Mouse (Mus musculus): ENCODE results near the gene Sept7.
"Not testable (repeated sequence)": the region's sequence is repeated elsewhere in the genome, so short reads cannot be mapped to it uniquely, and the experiment has no call there.

The Sept7 gene

DNA sequence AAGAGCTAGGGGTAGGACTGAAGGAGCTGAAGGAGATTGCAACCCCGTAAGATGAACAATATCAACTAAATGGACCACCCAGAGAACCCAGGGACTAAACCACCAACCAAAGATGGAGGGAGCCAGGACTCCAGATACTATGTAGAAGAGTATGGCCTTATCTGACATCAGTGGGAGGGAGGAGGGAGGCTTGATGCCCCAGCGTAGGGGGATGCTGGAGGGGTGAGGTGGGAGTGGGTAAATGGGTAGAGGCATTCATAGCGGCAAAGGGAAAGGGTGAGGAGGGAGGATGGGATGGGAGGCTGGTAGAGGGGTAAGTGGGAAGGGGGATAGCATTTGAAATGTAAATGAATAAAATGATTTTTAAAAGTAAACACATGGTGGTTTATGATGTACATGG, 8.2 kb downstream of the Sept7 start:
- no peak for DNase-seq (ENCODE audit: low spot score)

DNA sequence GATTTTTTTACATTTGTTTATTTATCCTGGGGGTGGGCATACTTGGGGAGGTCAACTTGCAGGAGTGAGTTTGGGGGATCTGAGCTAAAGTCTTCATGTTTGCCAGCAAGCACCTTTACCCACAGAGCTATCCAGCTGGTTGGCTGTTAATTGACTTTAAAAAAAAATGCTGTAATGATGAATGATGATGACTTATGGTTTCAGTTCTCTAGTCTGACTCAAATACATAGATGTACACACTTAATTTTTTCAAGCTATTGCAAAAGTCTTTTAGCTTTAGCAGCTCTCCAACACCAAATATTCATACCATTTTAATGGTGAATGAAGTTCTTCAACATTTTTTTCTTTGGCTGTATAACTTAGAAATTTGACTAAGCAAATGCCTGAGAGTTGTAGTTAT, 8.7 kb downstream of the Sept7 start:
- no peak for DNase-seq (ENCODE audit: low spot score)

DNA sequence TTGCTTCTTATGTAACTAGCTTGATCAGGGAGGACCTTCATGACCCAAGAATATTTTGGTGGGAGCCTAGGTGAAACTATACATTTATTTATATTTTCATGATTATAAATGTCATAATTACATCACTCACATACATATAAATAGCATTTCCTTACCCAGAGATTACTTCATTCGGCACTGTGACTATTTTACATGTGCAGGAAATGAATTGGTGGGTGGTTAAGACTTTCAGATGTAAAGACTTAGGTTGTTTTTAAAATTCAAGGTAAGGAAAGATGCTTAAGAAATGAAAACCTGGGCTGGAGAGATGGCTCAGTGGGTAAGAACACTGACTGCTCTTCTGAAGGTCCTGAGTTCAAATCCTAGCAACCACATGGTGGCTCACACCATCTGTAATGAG, 9.8 kb downstream of the Sept7 start:
- no peak for DNase-seq (ENCODE audit: low spot score)

DNA sequence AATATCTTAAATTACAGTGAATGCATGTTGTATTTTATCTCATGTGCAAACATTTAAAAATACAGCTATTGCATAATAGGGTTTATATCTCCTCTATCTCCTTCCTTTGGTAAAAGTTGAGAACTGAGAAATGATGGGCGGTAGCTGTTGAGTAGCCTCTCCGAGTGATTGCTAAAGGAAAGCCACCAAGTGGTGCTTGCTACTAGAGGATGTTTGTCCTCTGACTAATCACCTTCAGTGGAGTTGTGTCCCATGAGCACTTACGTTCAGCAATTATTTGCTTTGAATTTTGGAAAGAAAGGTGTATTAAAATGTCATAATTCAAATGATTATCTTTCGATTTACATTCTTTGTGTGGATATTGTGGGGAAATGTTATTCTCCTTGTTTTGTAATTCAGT, 13.6 kb downstream of the Sept7 start:
- no peak for DNase-seq (ENCODE audit: low spot score)

DNA sequence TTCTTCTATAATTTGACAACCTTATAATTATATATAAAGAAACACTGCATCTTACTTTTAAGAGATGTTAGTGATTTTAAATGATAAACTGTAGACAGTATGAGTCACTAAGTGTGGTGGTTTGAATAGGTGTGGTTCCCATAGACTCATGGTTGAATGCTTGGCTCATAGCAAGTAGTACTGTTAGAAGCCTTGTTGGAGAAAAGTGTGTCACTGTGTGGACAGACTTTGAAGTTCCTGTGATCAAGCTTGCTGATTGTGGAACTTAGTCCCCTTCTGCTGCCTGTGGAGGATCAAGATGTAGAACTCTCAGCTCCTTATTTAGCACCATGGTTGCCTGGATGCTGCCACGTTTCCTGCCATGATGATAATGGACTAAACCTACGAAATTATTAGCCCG, 14.9 kb downstream of the Sept7 start:
- DNase-seq (ENCODE audit: low spot score), result no peak

DNA sequence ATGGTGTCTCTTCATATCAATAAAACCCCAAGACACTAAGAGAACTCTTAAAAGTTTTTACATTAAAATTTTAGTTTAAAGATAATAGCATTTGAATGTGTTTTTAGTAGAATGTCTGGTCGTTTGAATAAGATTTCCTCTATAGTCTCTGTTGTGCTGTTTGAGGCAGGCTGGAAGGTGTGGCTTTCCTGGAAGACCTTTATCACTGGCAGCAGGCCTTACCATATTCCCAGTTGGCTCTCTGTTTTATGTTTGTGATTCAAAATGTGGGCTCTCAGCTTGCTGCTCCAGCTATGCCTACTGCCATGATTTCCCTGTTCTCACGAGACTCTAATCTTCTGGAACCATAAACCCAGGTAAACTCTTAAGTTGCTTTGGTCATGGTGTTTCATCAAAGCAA, 15.3 kb downstream of the Sept7 start:
- no peak for DNase-seq (ENCODE audit: low spot score)

DNA sequence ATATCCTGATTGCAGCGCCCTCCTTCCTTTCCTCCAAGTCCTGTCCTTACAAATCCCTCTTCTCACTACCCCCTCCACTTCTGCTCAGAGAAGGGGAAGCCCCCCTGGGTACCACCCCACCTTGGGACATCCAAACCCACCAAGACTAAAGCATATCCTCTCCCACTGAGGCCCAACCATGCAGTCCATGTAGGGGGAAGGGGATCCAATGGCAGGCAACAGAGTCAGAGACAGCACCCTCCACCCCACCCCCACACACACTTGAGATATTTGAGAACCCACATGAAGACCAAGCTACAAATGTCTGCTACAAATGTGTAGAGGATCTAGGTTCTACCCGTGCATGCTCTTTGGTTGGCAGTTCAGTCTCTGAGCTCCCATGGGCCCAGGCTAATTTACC, 19.7 kb downstream of the Sept7 start:
- DNase-seq (ENCODE audit: low spot score), result no peak

DNA sequence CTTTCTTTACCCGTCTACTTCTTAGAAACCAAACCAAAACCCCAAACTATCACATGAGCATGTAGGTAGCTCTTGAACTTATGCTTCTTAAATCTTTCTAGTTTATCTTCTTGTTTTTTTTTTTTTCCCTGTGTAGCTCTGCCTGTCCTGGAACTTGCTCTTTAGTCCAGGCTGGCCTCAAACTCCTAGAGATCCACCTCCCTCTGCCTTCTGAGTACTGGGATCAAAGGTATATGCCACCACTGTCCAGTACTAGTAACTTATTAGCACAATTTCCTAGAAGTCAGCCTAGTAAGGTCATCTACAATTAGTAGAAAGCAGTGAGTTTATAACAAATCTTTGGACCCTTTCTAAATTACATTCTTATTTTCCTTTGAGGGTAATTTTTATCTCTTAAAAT, 37.6 kb downstream of the Sept7 start:
- DNase-seq (ENCODE audit: low spot score), result no peak

DNA sequence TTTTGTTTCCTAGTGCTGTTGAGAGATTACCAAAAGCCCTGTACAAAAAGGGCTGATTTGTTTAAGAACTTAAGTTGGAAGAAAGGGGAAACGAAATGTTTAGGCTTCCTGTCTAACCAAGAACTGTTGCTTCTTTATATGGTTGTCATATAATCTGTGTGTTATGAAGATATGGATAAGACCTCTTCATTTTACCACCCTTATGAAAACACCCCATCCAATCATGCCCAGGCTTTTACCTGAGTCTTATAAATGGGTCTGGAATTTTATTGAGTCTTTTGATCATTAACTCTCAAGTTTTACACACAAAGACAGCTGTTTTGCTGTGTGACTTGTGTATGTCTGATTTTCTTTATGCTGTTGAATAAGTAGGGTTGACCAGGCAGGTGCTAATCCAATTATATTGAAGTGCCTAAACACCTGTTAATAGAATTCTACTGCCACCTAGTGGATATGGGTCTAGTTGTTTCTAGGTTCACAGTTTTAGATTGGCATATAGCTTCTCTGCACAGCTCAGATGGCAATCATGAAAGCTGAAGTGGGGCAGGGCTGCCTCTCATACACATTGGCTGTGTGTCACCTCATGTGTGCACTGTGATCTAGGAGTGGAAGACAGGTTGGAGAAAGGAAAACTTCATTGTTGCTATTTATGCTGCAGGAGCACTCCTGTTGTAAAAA, 57.4 kb downstream of the Sept7 start:
- DNase-seq (ENCODE audit: low spot score), result peak; percentile 69

DNA sequence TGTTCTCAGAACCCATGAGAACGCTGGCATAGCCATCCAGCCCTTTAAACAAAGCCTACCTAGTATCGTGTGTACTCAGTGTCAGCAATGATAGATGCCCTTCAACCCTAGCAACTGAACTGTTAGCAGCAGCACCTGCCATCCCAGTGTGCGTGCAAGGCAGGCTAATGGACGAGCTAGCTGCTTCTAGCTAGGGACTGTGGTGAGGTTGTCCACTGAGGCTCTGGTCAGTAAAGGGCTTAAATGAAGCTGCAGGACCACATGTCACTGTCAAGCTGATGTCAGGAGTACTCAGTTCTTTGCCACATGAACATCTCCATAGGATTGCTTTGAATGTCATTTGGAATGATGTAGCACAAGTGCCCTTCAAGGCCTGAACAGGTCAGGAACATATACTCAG, 62.1 kb downstream of the Sept7 start:
- no peak for DNase-seq (ENCODE audit: low spot score)

DNA sequence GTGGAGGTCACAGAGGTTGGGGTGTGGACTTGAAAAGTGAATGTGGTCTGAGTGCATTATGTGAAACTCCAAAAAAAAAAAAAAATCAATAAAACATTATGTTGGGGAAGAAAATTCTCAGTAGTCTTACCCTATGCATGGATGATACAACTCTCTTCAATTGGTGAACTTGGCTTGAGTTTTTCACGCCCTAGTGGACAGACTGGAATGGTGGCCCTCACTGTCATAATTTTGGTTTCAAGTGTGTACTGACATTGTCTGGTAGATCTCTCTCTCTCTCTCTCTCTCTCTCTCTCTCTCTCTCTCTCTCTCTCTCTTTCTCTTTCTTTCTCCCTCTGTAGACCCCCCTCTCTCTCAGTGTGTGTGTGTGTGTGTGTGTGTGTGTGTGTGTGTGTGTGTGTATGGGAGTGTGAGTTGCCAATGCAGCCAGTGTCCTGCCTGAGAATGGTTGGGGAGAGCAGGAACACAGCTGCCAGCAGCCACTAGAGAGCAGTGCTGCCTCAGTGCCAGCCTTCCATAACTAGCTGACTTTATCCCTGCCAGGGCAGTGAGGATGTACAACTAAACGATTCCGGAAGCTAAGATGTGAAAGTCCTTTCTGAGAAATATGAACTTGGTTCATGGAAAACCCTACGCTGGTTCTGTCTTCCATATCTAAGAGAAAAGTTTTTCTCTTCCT, 65.7 kb downstream of the Sept7 start:
- peak; percentile 75 for DNase-seq (ENCODE audit: low spot score)

DNA sequence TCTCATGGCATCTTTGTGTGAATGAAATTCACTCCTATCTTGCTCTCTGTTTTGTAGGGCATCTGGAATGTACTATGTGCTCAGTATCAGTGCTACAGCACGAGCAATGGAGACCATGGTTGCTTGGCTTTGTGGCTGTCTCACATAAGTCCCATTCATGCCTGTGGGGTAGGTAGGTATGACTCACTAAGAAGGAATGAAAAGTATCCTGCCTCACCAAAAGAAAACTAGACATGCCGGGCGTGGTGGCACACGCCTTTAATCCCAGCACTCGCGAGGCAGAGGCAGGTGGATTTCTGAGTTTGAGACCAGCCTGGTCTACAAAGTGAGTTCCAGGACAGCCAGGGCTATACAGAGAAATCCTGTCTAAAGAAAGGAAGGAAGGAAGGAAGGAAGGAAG, 67.4 kb downstream of the Sept7 start:
- DNase-seq (ENCODE audit: low spot score), result not testable (repeated sequence)

DNA sequence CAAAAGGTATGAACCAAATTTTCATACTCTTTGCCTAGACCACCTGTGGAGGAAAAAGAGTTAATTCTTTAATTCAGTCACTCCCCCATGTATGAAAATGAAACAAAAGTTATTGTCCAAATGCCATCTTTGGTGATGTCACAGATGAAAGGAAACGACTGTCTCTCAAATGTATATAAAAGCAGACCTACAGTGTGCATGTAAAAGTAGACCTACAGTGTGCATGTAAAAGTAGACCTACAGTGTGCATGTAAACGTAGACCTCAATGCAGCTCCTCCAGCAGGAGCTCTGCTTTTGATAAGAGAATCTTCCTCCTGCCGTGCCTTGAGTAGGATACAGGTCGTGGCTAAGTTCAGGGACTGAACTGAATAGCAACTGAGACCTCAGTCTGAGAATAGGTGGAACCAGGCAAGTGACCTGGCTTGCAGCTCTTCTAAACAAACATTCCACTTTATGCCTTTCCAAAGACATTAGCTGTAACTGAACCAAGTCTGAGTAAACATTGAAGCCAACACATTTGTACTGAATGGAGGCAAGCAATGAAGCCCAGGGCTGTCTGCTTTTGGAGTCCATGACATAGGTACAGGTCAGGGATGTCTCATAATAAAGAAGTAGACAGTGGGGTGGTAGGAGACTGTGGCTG, 75.6 kb downstream of the Sept7 start:
- no peak for DNase-seq (ENCODE audit: low spot score)

DNA sequence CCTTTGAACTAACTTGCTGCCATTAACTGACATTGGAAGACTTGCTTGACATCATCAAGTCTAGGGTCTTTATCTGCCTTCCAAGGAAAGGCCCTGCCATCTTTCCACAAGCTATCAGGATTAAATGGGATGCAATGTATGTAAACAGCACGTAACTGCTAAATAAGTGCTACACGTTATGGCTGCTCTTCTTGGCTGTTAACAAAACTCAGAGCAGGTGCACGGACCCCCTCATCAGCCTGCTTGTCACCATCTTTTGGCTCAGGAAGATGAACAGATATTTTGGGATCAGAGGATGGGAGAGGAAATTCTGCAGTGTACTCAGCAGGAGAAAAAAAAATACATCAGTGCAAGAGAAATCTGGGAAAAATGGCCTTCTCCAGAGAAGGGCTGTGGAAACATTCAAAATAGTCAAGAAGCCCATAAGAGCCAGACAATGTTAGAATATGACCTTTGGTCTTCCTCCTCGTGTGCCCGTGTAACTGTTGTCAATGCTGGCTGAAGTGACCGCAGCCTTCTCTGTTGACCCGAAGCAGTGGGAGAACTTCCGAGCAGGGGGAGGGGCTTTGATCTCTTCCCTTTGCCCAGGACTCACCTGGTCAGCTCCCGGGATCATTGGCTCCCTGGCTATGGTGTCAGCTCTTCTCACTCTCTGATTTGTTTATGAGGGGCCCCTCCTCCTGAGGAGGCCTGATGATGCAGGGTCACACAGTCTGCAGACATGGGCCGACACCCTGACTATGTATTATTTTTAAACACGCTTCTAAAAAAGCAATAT, 76.9 kb downstream of the Sept7 start:
- DNase-seq (ENCODE audit: low spot score), result no peak

DNA sequence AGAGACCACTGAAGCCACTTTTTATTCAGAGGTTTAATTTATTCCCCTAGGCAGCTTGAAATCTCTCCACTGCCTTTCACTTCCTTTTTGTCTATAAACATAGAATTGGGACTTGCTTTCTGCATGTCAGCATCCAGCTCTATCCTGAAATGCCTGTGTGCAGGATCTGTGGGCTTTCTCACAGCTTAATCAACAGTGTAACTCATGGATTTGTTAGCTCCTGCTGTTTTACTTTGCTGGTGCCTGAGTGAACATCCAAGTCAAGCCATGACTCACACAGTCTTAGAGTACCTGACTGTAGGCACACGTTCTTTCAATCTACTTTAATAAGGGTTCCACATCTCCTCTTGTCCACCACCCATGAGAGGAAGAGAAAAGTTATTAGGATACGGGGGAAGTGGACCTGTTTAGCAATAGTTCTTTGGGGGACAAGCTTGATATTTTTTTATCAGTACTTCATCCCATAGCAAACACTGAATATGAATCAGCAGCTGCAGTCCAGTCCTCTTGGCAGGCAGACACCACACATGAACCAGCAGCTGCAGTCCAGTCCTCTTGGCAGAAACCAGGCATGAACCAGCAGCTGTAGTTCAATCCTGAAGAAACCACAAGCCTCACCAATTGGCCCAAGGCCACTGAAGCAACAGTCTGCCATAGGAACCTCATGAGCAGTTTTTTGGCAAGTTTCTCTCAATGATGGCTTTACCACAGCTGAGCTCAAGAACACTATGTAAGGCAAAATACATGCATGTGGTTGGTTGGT, 85.4 kb downstream of the Sept7 start:
- DNase-seq (ENCODE audit: low spot score), result no peak

DNA sequence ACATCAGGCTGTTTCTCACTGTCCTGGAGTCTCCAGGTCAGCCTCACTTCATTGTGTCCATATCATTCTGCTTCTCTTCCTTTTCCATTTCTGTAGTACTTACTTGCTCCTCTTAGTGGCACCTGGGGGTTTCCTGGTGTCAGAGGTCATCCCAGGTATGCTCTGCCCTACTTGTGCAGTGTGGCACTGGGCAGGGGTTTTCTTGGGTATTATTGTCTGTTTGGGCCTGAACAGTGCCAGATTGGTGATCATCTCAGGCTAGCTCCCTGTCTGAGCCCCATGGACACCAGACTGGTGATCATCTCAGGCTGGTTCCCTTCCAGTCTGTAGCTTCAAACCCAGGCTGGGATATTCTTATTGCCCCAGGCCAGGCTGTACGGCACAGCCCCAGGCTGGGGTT, 88.2 kb downstream of the Sept7 start:
- DNase-seq (ENCODE audit: low spot score), result no peak

DNA sequence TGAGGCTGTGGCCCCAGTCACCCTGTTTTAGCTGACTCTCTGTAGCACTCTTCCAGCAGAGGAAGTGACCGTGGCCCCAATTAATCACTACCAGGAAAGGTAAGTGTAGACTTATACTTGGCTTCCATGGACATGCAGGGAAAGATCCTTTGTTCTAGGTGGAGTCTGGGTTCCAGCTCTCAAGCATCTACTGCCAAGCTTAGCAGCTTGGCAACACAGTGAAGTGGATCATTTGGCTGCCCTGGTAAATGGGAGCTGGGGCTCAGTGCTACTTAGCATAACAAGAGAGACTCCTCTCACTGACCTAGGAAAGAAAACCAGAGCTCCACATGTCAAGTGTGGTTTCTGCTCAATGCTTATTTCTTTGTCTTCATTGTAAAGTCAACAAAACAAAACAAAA, 101.5 kb downstream of the Sept7 start:
- DNase-seq (ENCODE audit: low spot score), result no peak

DNA sequence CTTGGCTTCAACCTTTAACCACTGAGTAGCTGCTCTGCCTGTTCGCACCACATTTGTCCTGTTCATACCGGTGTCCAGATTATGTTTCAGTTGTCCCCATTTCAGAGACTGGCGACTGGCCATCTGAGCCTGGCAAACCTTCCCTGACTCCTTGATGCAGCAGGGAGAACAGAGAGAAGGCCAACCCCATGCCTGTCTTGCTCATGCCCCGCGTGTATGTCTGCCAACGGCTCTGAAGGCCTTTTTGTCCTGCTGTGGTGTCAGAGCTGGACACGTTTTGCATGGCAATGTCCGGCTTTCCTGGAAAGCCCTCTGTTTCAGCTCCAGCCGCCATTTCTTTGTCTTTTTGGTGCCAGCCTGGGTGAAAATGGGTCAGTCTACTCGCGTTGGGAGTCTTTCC, 103.6 kb downstream of the Sept7 start:
- no peak for DNase-seq (ENCODE audit: low spot score)

DNA sequence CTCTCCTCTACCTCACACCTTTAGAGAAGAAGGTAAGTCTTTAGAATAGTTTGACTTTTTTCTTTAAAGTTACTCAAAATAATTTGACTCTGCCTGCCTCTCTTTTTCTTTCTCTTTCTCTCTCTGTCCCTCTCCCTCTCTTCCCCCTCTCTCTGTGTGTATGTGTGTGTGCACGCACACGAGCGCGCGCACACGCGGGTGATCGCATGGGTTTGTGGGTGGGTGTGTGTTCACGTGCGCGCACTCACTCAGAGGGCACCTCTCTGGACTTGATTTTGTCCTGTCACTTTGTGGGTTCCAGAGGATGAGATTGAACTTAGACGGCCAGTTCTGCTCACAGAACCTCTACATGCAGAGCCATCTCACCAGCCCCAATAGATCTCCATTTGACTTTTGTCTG, 105.3 kb downstream of the Sept7 start:
- no peak for DNase-seq (ENCODE audit: low spot score)

DNA sequence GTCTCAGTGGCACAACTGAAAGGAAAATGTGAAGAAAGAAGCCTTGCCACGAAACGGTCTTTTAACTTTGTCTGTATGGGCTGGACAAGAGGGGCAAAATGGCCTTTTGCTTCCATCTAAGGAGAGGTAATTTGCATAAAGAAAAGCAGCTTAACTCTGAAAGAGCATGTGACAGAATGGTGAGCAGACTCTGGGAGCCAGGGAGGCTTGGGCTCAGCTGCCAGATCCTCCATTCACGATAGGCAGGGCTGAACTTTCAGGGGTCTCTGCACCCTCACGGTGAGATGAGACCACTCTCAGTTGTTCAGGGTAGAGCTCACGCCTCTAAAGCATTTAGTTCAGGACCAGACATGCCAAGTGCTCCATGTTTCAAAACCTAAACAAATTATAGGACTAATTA, 105.8 kb downstream of the Sept7 start:
- no peak for DNase-seq (ENCODE audit: low spot score)
